ENCODE assay signal across 22 mouse cellular contexts in the genomic region with DNA sequence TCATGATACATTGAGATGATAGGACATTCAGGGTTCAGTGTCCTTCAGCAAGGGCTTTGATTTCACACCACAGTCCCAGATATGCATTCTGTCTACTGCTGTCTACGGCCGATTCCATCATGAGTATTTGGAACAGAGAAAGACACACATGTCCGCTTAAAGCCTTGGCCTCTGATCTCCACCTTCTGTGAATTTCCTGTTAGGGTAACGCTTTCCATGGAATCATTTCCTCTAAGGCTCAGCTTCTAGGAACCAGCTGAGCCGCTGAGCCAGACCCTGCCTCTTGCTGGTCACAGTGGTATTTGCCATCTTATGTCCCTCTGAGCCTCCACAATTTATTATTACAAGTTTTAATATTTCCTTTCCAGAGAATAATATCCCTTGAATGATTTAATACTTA.
DNase-seq lines count a peak whose midpoint lies in the region; ATAC-seq lines count a peak whose summit lies in the region.
"Had no signal": no experiment of that assay in that cellular context is flagged by ENCODE, and none has a peak within 500 bp of the region (broad histone marks: within the 10 kb centered on the region; RNA-seq: fewer than 3 reads in every experiment).

No protein-coding gene starts in this region.

- H3K9me3 ChIP-seq in heart, embryonic 13.5 days: no peaks in the 10 kb centered on the region
- no peaks in the 10 kb centered on the region for H3K9me3 ChIP-seq in hindbrain, embryonic 14.5 days (ENCODE audit: control insufficient read depth, low read length)
- no peaks in the 10 kb centered on the region for H3K9me3 ChIP-seq in hindbrain, embryonic 11.5 days (ENCODE audit: control insufficient read depth, low read length)
- no peaks in the 10 kb centered on the region for H3K9me3 ChIP-seq in midbrain, embryonic 13.5 days
- no peaks in the 10 kb centered on the region for H3K9me3 ChIP-seq in midbrain, embryonic 11.5 days (ENCODE audit: control insufficient read depth, low read length)
- H3K9me3 ChIP-seq in neural tube, embryonic 14.5 days (ENCODE audit: control insufficient read depth, low read length): no peaks in the 10 kb centered on the region
- H3K9me3 ChIP-seq: embryonic facial prominence, embryonic 10.5 days; limb, embryonic 10.5 days; liver, embryonic 15.5 days had no signal

- no peaks in the 10 kb centered on the region for H3K27me3 ChIP-seq in heart, embryonic 13.5 days (replicated peaks)
- H3K27me3 ChIP-seq in hindbrain, embryonic 14.5 days (ENCODE audit: control insufficient read depth, insufficient read depth, low read length): no peaks in the 10 kb centered on the region
- H3K27me3 ChIP-seq in hindbrain, embryonic 11.5 days (ENCODE audit: control insufficient read depth, insufficient read depth, low read length): no peaks in the 10 kb centered on the region
- no peaks in the 10 kb centered on the region for H3K27me3 ChIP-seq in midbrain, embryonic 13.5 days
- H3K27me3 ChIP-seq in midbrain, embryonic 11.5 days (ENCODE audit: control insufficient read depth, insufficient read depth, low read length): no peaks in the 10 kb centered on the region
- no peaks in the 10 kb centered on the region for H3K27me3 ChIP-seq in neural tube, embryonic 14.5 days (ENCODE audit: control insufficient read depth, insufficient read depth, low read length)
- H3K27me3 ChIP-seq: liver, embryonic 15.5 days; Patski had no signal

- ATAC-seq in heart, embryonic 13.5 days (ENCODE audit: extremely low read depth, insufficient number of reproducible peaks, low FRiP score, low TSS enrichment): no peak
- ATAC-seq in hindbrain, embryonic 14.5 days (ENCODE audit: low FRiP score): no peak
- ATAC-seq in hindbrain, embryonic 11.5 days (ENCODE audit: low FRiP score): no peak
- no peak for ATAC-seq in midbrain, embryonic 13.5 days
- no peak for ATAC-seq in midbrain, embryonic 11.5 days (ENCODE audit: low FRiP score)
- ATAC-seq in neural tube, embryonic 14.5 days (ENCODE audit: low read depth): no peak
- ATAC-seq: intestine, postnatal 0 days; Patski had no signal

- no peak overlapping the region for H3K4me2 ChIP-seq in heart, embryonic 13.5 days
- no peak overlapping the region for H3K4me2 ChIP-seq in hindbrain, embryonic 14.5 days (replicated peaks)
- no peak overlapping the region for H3K4me2 ChIP-seq in hindbrain, embryonic 11.5 days (replicated peaks; ENCODE audit: low read depth, low read length)
- H3K4me2 ChIP-seq in midbrain, embryonic 13.5 days (replicated peaks): no peak overlapping the region
- no peak overlapping the region for H3K4me2 ChIP-seq in midbrain, embryonic 11.5 days
- H3K4me2 ChIP-seq in neural tube, embryonic 14.5 days (ENCODE audit: low read depth, low read length): no peak overlapping the region
- H3K4me2 ChIP-seq: liver, embryonic 15.5 days had no signal

- DNase-seq in heart, postnatal 4 days: no peak
- DNase-seq in hindbrain, embryonic 14.5 days (ENCODE audit: low spot score): no peak
- no peak for DNase-seq in hindbrain, embryonic 11.5 days (ENCODE audit: low spot score)
- no peak for DNase-seq in midbrain, embryonic 11.5 days (ENCODE audit: low spot score, missing footprints)
- DNase-seq in adrenal gland, postnatal 36 days: no peak
- DNase-seq: B cell, adult 2 months; cerebellum, adult 11-12 months; cerebellum, postnatal 10 days; gastrocnemius, postnatal 14 days; kidney, postnatal 10 days; liver; lung, postnatal 10 days; thymus, postnatal 14 days had no signal

- peaks cover 96% of the 10 kb centered on the region for H3K36me3 ChIP-seq in heart, embryonic 13.5 days
- no peaks in the 10 kb centered on the region for H3K36me3 ChIP-seq in hindbrain, embryonic 14.5 days (replicated peaks; ENCODE audit: control insufficient read depth, insufficient read depth)
- H3K36me3 ChIP-seq in hindbrain, embryonic 11.5 days (ENCODE audit: control insufficient read depth, insufficient read depth, low read length): no peaks in the 10 kb centered on the region
- no peaks in the 10 kb centered on the region for H3K36me3 ChIP-seq in midbrain, embryonic 13.5 days
- no peaks in the 10 kb centered on the region for H3K36me3 ChIP-seq in midbrain, embryonic 11.5 days (ENCODE audit: control insufficient read depth, insufficient read depth, low read length)
- no peaks in the 10 kb centered on the region for H3K36me3 ChIP-seq in neural tube, embryonic 14.5 days (ENCODE audit: control insufficient read depth, insufficient read depth, low read length)
- H3K36me3 ChIP-seq: embryonic facial prominence, embryonic 10.5 days; G1E; limb, embryonic 10.5 days; liver, embryonic 15.5 days had no signal

- H3K9ac ChIP-seq in heart, embryonic 13.5 days: no peak overlapping the region
- no peak overlapping the region for H3K9ac ChIP-seq in hindbrain, embryonic 14.5 days
- no peak overlapping the region for H3K9ac ChIP-seq in hindbrain, embryonic 11.5 days (ENCODE audit: low read depth, low read length)
- H3K9ac ChIP-seq in midbrain, embryonic 13.5 days (replicated peaks): no peak overlapping the region
- no peak overlapping the region for H3K9ac ChIP-seq in midbrain, embryonic 11.5 days (ENCODE audit: low read length)
- H3K9ac ChIP-seq in neural tube, embryonic 14.5 days (replicated peaks; ENCODE audit: low read depth, low read length): no peak overlapping the region
- H3K9ac ChIP-seq: liver, embryonic 15.5 days had no signal

- H3K4me3 ChIP-seq in heart, embryonic 13.5 days: no peak overlapping the region
- H3K4me3 ChIP-seq in hindbrain, embryonic 14.5 days (replicated peaks; ENCODE audit: low read length): no peak overlapping the region
- H3K4me3 ChIP-seq in hindbrain, embryonic 11.5 days (ENCODE audit: low read depth, low read length): no peak overlapping the region
- H3K4me3 ChIP-seq in midbrain, embryonic 13.5 days (replicated peaks): no peak overlapping the region
- H3K4me3 ChIP-seq in midbrain, embryonic 11.5 days (ENCODE audit: low read depth, low read length): no peak overlapping the region
- no peak overlapping the region for H3K4me3 ChIP-seq in neural tube, embryonic 14.5 days (ENCODE audit: low read depth, low read length)
- H3K4me3 ChIP-seq: embryonic facial prominence, embryonic 10.5 days; limb, embryonic 10.5 days; liver, embryonic 15.5 days had no signal

- H3K27ac ChIP-seq in heart, embryonic 13.5 days (replicated peaks): peak overlapping the region; percentile 58
- H3K27ac ChIP-seq in hindbrain, embryonic 14.5 days: peak overlapping the region; percentile 33
- H3K27ac ChIP-seq in hindbrain, embryonic 11.5 days (ENCODE audit: low read depth, low read length): no peak overlapping the region
- peak overlapping the region; percentile 35 for H3K27ac ChIP-seq in midbrain, embryonic 13.5 days
- H3K27ac ChIP-seq in midbrain, embryonic 11.5 days (ENCODE audit: low read depth, low read length): no peak overlapping the region
- peak overlapping the region; percentile 17; the same call in 1 of the 2 replicates for H3K27ac ChIP-seq in neural tube, embryonic 14.5 days (ENCODE audit: low read depth, low read length)
- H3K27ac ChIP-seq: embryonic facial prominence, embryonic 10.5 days; limb, embryonic 10.5 days; liver, embryonic 15.5 days had no signal

- WGBS in heart, embryonic 13.5 days: 66% methylated on average over 5 of the region's 5 CpGs
- 72% methylated on average over 5 of the region's 5 CpGs for WGBS in hindbrain, embryonic 14.5 days
- WGBS in hindbrain, embryonic 11.5 days: 85% methylated on average over 5 of the region's 5 CpGs
- WGBS in midbrain, embryonic 13.5 days: 81% methylated on average over 5 of the region's 5 CpGs
- WGBS in midbrain, embryonic 11.5 days: 80% methylated on average over 5 of the region's 5 CpGs
- 73% methylated on average over 5 of the region's 5 CpGs for WGBS in neural tube, embryonic 14.5 days

- H3K4me1 ChIP-seq in heart, embryonic 13.5 days: peaks cover 84% of the 10 kb centered on the region
- peaks cover 14% of the 10 kb centered on the region for H3K4me1 ChIP-seq in hindbrain, embryonic 14.5 days (replicated peaks; ENCODE audit: control insufficient read depth, insufficient read depth, low read length)
- H3K4me1 ChIP-seq in hindbrain, embryonic 11.5 days (replicated peaks; ENCODE audit: control insufficient read depth, insufficient read depth, low read length): no peaks in the 10 kb centered on the region
- peaks cover 12% of the 10 kb centered on the region for H3K4me1 ChIP-seq in midbrain, embryonic 13.5 days (replicated peaks)
- H3K4me1 ChIP-seq in midbrain, embryonic 11.5 days (ENCODE audit: control insufficient read depth, insufficient read depth, low read length): no peaks in the 10 kb centered on the region
- peaks cover 10% of the 10 kb centered on the region for H3K4me1 ChIP-seq in neural tube, embryonic 14.5 days (ENCODE audit: control insufficient read depth, insufficient read depth, low read length)
- H3K4me1 ChIP-seq: liver, embryonic 15.5 days had no signal

Comparison
In these comparisons a context has a peak if more than half of its experiments do, and no peak if none do; other contexts are left out.
1. H3K27ac ChIP-seq: peak in heart, embryonic 13.5 days (single experiment), hindbrain, embryonic 14.5 days (single experiment), midbrain, embryonic 13.5 days (single experiment) and neural tube, embryonic 14.5 days (single experiment); none in hindbrain, embryonic 11.5 days (single experiment) and midbrain, embryonic 11.5 days (single experiment).